Mouse (Mus musculus) forelimb bud, embryonic 11.5 days (tissue): ENCODE results near the gene Zfp503.
A peak's percentile ranks its signal among the peaks of the same experiment; 100 is the strongest.

Source experiments
- DNase-seq: peaks from one replicate; pipeline ENCODE4 v3.0.0-alpha.2; 2012; ENCODE audit warnings: low read depth, low spot score

Zfp503 gene

DNA sequence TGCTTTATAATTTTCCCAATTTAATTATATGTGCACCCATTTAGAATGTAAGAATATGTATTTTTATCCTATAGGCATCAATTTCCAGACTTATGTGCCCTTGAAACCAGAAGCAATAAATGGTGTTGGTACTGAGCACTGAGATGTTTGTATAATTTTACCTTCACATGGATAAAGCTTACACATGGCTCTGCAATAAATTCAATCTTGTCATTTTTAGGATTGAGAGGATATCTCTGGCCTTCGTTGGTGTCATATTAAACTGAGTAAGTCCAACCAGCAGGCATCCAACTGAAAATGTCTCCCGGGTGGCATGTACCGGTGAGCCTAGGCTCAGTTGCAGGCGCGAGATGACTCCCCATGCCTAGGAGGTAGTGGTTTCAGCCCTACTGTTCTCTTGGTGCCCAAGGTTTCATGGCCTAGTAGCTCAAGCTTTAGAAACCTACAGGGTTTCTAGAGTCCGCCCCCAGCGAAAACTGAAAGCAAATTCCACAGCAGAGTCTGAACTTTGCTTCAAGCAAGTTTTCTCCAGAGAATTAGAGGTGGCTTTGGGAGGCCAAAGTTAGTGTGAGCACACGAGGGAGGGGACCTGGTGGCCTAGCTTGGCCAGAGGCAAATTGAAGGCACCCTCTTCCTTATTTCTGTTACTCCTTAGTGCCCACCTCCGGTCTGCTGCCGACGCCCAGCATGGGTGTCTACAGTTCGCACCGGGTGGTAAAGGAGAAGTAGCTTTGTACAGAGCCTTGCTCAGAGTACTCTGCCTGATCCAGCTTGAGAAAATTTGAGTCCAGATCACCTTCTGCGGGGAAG lies 4.1 kb upstream of the Zfp503 start:
- no peak for DNase-seq

DNA sequence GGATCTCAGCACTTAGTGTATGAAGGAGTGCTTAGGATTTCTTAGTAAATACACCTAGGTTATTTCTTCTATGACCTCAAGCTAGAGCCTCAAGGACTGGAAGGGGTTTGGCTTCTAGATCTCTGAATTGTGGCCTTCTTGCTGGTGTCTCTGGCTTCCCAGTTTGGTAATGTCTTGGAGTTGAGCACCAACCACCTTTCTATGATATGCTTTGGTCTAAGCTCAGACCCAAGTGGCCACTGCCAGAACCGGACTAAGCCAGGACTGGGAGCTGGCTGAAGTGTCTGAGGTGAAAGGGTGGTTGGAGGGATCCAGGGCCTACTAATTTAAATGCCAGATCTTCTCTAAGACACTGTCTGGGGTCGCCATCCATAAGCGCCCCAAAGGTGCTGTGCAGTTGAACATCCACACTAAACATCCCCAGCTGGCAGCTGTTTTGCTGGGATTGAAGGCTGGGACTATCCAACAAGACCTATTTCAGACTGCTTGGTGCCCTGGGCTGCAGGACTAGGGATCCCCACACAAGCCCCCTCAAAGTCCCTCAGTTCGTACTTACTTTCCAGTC lies 3.0 kb upstream of the Zfp503 start:
- no peak for DNase-seq

DNA sequence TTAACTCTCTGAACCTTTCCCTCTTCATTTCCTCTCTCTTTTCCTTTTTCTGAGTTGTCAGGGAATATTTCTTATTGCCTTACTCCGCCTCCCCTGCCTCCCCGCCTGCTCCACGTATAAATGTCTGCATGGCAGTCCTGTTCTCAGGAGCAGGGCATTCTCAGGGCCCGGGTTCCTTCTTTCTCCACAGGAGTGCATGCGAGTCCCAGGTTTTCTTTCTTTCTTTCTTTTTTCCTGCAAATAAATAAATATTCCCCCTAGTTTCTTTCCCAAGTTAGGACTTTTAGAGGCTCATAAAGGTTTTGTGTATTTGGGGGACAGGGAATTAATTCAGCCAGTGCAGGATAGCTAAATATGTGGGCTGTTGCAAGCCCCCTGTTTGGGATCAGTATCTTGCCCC lies 2.5 kb upstream of the Zfp503 start:
- no peak for DNase-seq

DNA sequence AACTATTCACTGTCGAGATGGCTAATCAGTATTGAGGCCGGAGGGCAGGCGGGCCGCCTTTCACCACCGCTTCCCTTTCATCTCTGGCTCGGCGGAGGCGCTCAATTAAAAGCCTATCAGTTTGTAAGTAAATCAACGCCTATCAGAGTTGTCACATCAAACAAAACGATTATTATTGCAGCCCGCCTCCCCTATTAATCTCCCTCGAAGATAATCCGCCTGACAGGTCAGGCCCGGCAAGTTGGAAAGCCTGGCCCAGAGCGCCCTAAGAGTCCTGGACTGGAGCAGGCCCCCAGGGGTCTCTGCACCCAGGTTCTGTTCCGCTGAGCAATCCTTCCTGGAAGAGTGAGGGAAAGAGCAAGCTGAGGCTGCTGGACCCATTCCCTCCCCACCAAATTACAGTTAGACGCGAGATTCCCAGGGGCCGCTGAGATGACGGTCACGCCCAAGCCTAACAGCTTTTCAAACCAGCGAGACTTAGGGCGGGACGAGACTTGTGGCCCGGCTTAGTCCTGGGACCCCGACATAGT lies 1.9 kb upstream of the Zfp503 start:
- peak; percentile 75 for DNase-seq

DNA sequence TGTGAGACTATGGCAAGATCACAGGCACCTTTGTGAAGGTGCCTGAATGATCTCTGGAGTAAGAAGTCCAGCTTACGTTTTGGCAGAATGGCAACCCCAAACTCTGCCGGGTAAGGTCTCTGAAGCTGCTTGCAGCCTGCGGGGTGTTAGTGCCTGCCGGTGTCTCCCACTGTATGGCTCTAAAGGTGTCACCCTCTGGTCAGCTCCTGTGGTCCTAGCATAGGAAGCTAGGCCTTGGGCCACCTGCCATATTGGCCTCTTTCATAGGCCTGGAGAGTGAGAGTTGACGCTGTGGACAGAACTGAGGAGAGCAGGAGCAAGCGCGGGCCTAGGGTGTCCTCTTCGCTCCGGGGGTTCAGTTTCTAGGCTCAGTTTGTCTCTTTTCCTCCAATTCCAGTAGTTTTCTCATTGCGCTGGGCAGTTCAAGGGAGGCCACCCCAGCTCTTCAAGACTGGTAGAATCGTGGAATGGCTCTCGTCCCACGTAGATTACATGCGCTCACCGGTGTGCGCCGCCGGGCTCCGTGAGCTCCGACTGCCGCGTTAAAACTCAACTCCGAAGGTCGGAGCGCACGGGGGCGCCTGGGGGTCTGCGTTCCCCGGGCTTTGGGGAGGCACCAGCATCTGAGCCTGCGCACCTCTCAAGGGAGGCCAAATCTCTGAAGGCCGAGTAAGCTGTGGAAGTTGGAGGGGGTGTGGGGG lies 1.1 kb upstream of the Zfp503 start:
- peak; percentile 40 for DNase-seq

DNA sequence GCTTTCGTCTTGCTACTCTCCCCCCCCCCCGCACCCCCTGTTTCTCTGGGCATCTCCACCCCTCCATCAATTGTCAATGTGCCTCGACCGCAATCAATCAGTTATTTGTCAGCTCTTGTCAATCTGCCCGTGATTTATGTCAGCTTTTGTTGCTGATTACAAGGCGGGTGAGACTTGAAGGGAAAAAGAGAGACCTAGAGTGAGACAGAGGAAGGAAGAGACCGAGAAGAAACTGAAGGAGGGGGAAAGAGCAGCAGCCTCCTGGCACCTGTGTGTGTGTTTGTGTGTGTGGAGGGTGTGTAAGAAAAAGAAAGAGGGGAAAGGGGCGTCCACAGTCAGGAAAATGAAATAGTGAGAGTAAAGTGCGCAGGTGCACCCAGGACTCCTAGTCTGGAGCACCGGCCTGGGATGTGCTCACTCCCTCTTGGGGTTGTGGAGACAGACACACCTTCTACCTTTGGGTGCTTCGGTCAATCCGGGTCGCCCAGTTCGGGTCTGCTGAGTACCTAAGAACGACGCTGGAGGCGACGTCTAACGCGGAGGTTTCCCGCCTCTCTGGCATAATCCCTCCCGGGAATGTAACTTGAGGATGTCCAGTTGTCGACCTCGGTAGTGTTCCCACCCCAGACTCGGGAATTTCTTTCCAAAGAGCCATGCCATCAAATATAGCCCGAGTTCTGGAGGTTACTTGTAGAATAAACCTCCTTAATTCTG lies 667 bp downstream of the Zfp503 start:
- peak; percentile 37 for DNase-seq

DNA sequence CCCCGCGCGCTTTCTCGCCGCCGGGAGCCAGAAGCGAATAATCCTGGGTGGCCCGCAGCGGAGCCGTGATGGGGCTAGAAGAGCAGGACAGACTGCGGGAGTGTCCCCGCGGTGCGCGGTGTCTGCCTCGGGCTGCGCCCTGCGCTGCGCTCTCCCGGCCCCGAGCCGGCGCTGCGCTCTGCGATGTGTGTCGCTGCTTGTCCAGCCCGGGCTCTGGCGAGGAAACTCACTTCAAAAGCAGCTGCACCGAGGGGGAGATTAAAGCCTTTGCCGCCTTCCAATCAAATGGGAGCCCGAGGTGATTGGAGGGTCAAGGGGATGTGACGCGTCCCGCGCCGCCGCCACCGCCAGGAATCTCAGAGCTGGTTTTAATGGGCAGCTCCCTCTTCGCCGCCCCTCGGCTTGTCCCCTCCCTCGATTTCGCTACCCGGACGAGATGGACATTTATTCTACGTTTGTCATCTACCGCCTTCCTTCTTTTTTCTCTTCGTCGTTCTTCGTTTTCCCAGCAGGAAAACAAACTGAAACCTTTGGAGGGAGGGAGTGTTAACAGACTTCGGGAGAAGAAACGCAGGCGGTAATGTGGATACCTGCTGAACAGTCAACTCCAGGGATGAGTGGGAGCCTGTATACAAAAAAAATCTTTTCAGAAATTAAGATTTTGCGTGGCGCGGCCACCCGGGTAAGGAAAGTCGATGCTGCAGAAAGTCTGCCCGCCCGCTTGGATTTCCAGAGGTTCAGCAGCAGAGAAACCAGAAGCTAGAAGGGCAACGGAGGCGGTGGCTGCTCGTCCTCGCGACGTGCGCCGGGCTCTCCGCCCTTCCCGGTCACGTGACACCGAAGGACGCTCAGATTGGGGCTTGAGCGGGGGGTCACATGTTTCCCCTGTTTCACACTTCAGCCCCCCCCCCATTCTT lies 1.5 kb downstream of the Zfp503 start:
- peak; percentile 97 for DNase-seq

DNA sequence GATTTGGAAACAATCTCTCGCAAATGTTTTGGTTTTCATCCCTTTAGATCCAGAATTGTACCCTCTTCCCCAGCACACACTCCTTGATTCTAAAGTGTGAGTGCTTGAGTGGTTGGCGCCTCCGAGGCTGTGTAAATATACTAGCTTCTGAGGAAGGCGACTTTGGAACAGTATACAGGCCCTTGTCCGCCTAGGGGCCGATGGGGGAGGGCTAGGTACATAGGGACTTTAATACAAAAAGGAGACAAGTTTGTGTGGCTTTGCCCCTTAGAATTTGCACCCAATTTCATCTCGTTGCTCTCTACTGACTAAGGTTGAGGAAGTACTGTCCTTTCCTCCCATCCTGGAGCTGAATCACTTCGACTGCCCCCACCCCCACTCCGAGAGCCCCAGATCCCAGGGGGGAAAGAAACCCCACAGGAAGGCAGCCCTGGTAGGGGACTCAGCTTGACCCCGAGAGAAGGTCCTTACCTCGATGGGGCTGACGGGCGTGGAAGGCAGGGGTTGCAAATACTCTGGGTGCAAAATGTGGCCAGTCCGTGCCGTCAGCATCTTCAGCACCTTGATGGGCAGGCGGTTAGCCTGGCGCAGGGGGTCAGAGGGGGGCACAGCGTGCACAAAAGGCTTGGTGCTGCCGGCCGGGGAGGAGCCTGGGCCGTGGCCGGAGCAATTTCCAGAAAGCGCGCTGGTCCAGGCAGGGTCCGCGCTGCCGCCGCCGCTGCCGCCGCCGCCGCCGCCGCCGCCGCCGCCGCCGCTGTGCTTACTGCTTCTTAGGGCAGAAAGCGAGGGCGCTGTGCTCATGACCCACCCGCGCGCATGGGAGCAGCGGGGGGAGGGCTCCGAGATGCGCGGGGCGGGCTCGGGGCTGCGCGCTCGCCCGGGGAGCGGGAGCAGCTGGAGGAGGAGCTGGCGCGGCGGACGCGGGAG lies 2.4 kb downstream of the Zfp503 start:
- no peak for DNase-seq

DNA sequence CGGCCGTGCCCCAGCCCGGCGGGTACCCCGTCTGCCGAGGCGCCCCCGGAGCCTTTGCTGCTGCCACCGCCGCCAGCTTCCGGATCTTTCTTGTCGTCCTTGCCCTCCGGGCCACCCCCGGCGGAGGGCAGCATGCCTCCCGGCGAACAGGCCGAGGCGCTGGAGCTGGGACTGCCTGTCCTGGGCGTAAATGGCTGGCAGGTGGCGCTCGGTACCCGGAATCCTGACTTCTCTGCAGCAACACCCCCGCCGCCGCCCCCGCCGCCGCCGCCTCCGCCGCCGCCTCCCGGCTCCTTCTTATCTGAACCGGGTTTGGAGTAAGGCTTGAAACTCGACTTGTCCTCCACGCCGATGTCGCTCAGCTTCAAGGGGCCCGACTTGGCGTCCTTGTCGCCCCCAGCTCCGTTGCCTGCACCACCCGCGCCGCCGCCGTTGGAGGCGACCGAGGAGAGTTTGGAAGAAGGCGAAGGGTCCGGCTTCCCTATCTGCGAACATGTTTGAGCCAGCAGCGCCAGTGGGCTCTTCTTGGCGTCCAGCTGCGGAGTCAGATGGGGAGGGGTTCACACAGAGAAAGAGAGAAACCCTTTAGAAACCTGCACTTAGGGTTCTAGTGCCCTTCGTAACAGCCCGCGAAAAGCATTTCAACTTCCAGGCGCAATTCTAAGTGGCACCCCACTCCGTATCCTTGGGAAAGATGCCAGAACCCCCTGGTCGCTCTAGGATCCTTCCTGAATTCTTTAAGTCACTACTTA lies 3.2 kb downstream of the Zfp503 start:
- DNase-seq, result peak; percentile 70

DNA sequence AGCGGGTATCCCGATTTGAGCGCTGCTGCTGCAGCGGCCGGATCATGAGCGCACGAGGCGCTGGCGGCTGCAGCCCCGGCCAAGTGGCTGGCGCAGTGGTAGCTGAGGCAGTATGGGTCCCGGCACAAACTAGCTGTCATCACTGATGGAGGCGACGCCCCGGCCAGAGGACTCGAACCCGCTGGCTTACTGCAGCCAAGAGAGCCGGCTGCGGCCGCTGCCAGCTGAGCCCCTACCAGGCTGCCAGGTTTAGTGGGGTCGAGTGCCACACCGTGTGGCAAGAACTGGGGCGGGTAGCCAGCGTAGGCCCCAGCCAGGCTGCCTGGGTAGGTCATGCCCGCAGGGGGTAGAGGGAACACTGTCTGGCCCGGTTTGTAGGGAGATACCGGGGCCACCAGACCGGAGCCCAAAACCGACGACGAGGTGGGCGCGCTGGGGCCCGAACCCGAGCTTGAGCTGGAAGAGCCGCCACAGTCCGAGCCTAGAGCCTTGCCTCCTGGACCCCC lies 3.9 kb downstream of the Zfp503 start:
- DNase-seq, result peak; percentile 32

DNA sequence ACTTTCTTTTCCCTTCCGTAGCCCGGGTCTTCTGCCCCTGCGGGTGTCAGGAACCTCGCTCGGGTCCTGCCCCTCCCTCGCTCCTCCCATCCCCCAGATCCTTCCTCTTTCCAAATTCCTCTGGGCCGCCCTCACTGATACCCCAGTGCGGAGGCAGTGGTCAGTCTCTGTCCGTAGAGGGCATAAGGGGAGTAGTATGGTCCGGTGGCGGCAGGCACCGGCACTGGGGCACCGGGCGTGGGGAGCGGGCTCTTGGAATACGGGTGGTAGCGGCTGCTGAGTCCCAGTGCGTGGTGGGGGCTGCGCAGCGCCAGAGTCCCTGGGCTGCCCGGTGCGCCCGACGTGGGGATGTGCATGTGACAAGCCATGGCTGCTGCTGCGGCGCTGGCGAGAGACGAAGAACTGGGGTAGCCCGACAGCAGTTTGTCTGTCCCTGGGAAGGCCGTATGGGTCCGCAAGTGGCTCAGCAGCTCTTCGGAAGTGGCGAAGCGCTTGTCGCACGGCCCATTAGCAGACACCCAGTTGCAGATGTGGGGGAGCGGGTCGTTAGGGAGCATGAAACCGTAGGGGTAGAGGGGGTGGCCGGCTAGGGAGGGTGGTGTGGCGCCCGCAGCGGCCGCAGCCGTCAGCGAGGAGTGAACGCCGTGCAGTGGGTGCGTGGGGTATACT lies 4.5 kb downstream of the Zfp503 start:
- DNase-seq, result no peak

DNA sequence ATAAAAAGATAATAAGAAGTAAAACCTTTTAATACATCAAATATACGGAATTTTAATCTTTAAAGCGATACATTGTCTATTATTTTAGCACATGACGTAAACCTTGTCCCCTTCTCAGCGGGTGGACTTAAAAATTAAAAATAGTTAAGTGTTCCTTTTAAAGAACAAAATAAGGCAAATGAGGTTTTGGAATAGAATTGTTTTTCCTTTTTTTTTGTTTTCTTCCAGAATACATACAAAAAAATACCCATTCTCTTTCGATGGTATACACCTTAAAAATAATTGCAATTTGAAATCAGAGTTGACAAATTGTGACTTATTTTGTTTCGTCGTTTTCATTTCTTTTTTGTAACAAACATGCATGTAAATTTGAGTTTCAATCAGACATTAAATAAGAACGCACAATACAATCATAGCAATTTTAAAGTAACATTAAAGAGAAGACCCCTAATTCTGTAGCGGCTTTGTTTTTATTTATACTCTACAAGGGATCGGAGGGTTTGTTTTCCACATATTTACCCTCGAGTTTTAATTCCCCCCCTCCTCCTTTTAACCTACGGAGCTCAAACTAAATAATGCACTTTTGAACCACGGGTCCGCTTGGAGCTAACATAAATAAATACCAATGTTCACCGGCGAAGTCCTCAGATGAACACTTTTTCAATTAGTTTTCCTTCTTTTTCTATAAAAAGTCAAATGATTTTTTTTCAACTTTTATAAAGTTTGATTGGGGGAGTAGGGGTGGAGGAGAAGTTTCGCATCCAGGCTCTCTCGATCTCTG lies 5.3 kb downstream of the Zfp503 start:
- no peak for DNase-seq

DNA sequence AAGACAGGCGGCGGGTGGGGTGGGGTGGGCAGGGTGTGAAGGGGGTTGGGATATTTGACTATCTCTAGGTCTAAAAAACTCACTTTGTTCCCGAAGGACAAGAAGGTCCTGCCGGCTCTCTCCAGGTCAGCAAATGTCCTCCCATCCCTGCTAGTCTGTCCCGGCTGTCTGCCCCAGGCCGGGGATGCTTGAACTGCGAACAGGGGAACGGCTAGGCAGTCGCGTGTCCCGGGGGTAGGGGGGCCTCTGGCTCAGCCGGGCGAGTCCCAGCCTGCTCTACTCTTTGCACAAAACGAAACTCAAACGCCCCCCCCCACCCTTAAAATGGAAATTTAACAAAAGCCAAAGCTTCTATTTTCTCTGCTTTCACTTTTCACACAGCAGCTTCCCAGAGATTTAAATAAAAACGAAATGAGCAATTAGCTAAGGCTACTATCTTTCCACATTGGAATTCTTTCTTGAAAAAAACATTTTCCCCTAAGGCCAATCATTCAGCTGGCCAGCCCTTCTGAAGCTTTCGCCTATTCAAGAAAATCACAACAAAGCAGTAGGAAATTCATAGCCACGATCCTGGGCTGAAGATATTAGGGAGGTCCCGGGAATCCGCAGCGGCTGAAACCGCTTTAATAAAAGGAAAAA lies 6.0 kb downstream of the Zfp503 start:
- DNase-seq, result peak; percentile 33

DNA sequence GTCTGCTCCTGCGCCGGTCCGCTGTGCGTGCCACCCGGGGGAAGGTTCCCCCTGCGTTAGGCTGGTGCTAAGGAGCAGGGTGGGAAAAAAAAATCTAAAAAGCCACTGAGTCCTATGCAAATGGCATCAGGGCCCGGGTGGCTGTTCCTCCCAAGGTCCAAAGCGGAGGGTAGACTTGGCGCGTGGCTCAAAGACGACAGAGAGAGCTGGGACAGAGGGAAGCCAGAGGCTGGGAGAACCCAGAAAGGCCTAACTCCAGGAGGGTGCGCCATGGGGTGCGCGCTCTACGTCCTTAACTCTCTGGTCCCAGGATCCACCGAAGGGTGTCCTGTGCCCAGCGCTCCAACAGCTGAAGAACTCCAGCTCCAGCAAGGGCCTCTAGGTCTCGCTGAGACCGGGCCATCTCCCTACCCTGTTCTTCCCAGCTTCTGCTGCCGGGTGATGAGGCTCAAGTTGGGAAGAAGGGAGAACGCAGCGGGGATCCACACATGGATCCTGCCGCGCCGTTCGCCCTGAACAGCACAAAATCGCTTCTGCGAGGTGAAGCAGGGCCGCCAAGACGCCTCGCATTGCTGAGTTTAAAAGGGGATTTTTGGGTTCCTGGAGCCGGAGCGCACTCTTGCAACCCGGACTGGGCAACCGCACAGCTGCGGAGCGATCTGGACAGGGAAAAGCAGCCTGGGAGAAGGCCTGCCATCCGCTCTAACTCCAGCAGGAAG lies 6.7 kb downstream of the Zfp503 start:
- peak; percentile 51 for DNase-seq

DNA sequence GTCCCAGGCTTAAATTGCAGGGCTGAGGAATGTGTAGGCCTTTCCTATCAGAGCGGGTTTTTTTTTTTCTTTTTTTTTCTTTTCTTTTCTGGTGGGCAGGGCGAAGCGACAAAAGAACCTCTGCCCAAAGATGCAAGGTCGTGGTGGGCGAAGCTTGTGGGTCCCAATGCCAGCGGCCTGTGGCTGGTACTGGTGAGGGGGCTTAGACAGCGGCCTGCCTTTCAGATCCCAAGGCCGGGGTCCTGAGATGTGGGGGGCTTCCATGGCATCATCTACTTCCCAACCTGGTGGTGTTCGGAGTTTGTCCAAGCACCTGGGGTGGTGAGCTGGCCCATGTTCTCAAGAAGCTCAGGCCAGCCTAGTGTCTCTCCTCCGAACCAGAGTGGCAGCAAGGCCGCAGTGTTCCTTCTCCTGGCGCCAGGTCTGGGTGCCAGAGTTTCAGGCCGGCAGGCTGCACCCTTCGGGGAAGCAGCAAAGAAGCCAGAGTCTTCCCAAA lies 7.3 kb downstream of the Zfp503 start:
- DNase-seq, result no peak

DNA sequence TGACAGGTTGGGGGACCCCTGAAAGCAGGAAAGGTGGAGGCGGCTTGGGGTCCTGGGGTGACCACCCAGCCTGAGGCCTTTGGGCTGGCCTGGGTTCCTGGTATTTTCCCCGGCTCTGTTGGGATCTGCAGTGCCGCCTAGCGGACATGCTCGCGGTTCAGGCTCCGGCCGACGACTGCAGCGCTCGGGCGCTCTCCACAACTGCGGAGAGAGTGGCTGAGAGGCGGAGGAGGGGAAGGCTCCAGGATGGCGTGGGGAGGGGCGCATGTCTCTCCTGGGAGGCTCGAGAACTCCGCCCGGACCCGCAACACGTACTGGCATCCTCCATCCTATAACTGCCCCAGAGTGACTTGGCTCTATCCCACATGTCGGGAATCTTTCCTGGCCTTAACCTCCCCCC lies 7.9 kb downstream of the Zfp503 start:
- DNase-seq, result peak; percentile 88
